Mouse (Mus musculus): ENCODE results near the gene 0610037L13Rik. TPM values are rescaled to one million over a fixed set of nuclear protein-coding genes. Genes with fewer than 3 reads are reported as not detected.

0610037L13Rik gene
- 34.1 and 34.9 TPM in 2 replicates for polyA plus RNA-seq (2012; rRNA removed)

DNA sequence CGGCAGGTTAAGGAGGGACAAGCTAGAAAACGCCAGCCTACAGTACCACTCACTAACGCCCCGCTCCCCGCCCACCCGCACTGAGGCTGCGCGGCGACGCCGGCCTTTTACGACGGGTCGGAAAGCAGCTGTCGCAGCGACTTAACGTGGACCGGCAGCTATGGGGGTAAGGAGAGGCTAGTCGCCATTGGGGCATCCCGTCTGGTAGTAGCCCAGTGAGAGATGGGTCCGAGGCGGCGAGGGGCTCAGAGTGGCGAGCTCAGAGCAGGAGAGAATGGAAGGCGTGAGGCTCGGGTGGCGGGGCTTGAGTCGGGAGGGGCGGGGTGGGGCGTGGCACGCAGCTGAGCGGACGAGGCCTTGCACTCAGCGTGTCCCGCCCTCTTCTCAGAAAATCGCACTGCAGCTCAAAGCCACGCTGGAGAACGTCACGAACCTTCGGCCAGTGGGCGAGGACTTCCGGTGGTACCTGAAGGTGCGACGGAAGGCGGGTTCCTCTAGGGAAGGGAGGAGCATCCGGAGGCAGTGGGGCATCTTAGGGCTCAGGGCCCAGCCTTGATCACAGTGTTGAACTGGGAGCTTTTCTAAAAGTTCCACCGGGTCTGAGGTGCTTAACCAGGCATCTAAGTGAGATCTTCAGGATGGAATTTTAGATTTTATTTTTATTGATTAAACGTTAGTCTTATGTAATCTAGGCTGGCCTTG, at the start of gene 0610037L13Rik:
0610037L13Rik (plus strand) TSS at position 83 of the 702 bp plus-strand sequence.

DNA sequence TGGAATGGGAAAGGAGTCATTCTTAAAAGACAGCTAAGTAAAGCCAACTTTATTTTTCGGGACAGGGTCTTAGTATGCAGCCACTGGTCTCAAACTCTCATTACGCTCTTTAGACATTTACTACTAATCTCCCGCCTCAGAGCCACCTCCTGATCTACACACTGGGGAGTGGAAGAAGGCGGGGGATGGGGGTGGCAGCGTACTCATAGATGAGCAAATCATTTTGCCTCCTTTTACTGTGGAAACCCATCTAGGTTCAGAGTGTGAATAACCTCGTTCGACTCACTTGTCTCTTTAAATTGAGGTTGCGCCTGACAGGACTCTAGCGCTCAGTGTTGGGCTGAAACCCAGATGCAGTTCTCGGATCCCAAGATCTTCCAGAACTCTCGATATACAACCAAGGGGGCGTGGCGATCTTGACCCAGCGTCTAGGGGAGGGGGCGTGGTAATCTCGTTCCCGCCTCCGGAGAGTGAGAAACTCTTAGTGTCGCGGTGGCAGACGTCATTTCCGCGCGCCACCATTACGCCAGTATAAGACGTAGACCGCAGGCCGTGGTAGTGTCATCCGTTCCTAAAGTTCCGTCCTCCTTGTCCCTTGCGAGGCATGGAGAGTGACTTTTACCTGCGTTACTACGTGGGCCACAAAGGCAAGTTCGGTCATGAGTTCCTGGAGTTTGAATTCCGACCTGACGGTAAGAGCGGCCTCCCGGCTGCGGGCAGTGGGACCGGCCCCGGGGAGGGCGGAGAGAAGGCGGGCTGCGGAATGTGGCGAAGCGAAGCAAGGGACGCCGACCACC, 10.2 kb upstream of the 0610037L13Rik start, which contains the start of gene Magoh:
Magoh (plus strand) TSS at position 502 of the 797 bp plus-strand sequence.

GRCm38 (mm10) chr4:107923145-107923802, 33.7 kb downstream of the 0610037L13Rik start, which contains the start of gene Cpt2:
TSS of gene Cpt2 (minus strand) at chr4:107923610.

Other genes starting within 250 kb of the 0610037L13Rik start
- gene Dmrtb1, start 205.6 kb upstream of the 0610037L13Rik start, polyA plus RNA-seq (2012; rRNA removed): 0.03 TPM in 1 of 2 replicates, not detected in the other
- gene Lrp8, start 87.6 kb upstream of the 0610037L13Rik start, polyA plus RNA-seq (2012; rRNA removed): 4.6 and 4.9 TPM in 2 replicates
- 106 and 108 TPM in 2 replicates for gene Magoh, start 10.1 kb upstream of the 0610037L13Rik start, polyA plus RNA-seq (2012; rRNA removed)
- gene Cpt2, start 33.8 kb downstream of the 0610037L13Rik start, polyA plus RNA-seq (2012; rRNA removed): 19.5 and 24.9 TPM in 2 replicates
- 0.02 TPM in 1 of 2 replicates, not detected in the other for gene Slc1a7, start 78.5 kb downstream of the 0610037L13Rik start, polyA plus RNA-seq (2012; rRNA removed)
- gene Podn, start 206.6 kb downstream of the 0610037L13Rik start, polyA plus RNA-seq (2012; rRNA removed): 0.55 and 0.69 TPM in 2 replicates

All from liver, embryonic 14 days (tissue).